Mouse (Mus musculus) embryo, embryonic 10.5 days (tissue): ENCODE data around the gene Arf5.
A peak's percentile ranks its signal among the peaks of the same experiment; 100 is the strongest.

Experiments used
- DNase-seq: peaks from one replicate; pipeline ENCODE4 v3.0.0-alpha.2; 2015; ENCODE audit warnings: low spot score

Arf5 gene

DNA sequence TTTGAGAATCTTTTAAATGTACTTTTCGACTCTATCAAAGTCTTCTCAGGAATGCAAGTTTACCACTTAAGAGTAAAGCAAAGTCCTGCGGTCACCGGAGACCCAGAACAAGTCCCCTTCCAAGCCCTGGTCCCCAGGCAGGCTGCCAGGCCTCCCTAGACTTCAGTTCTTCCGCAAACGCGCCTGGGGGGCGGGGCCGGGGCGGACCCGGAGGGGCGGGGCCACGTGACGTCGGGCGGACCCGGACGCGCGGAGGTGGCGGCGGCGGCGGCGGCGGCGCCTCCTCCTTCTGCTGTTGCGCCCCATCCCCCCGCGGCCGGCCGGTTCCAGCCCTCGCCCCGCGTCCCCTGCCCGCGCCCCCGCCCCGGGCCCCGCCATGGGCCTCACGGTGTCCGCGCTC lies at the start of gene Arf5:
Arf5 (plus strand) TSS at position 248 of the 400 bp plus-strand sequence.
- DNase-seq: peak; percentile 85

- DNase-seq: no peak
Observed at GRCm38 (mm10) chr6:28381983-28382382, 41.4 kb upstream of the Arf5 start.

DNA sequence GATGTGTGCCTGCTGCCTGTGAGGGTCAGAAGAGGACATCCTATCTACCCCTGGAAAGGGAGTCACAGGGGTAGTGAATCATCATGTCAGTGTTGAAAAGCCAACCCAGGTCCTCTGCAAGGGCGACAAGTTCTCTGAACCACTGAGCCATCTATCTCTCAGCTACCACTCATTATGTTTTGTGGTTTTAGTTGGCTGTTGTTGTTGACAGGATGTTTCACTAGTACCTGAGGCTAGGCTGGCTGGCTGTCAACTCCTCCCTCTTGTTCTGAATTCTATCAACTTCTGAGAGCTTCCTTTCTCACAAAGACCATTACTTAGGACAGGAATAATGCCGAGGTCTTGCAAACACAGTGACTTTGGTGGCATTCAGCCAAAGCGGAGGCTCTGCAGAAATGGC lies 38.2 kb upstream of the Arf5 start:
- no peak for DNase-seq

DNA sequence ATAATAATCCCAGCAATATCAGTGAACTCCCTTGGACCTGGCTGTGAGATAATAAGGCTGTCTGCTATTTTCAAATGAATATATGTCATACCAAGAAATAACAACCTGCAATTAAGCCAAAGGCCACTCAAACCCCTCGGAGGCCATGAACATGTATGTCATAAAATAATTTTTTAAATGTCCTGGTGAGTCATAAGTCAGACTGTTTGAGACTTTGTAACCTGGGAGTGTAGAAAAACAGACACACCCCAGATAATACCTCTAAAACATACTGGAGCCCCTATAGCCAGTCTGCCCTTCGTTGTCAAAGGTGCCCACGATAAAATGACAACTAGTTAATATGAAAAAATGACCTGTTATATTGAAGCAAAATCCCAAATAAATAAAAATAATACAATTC lies 34.3 kb upstream of the Arf5 start:
- no peak for DNase-seq

- DNase-seq: peak; percentile 53
Observed at GRCm38 (mm10) chr6:28396051-28396852, 27.1 kb upstream of the Arf5 start.

GRCm38 (mm10) chr6:28396853-28397457 lies 26.4 kb upstream of the Arf5 start:
- peak; percentile 74 for DNase-seq

GRCm38 (mm10) chr6:28397681-28398203 lies 25.6 kb upstream of the Arf5 start, which contains the start of gene Zfp800:
Gene Zfp800 (minus strand): TSS chr6:28398005.
- DNase-seq: peak; percentile 71

- no peak for DNase-seq
Observed at GRCm38 (mm10) chr6:28398726-28399125, 24.6 kb upstream of the Arf5 start.

DNA sequence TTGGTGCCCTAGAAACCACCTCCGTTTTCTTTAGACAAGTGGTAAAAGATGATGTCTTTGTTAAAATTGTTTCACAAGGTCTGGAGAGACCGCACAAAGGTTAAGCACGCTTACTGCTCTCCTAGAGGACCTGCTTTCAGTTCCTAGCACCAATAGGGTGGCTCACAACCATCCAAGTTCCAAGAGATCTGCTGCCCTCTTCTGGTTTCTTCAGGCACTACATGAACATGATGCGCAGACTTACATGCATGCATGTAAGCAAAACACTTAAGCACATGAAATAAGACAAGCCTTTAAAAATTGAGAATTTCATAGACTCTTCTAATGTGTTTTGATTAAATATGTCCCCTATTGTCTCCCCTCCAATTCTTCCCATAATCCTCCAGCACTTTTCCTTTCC lies 23.6 kb upstream of the Arf5 start:
- DNase-seq: no peak

GRCm38 (mm10) chr6:28410053-28410452 lies 13.3 kb upstream of the Arf5 start:
- DNase-seq: no peak

GRCm38 (mm10) chr6:28411236-28411635 lies 12.1 kb upstream of the Arf5 start:
- no peak for DNase-seq

GRCm38 (mm10) chr6:28416981-28417380 lies 6.4 kb upstream of the Arf5 start:
- DNase-seq: no peak

- no peak for DNase-seq
Observed at GRCm38 (mm10) chr6:28418449-28418848, 4.9 kb upstream of the Arf5 start.

- no peak for DNase-seq
Observed at GRCm38 (mm10) chr6:28419673-28420072, 3.7 kb upstream of the Arf5 start.

GRCm38 (mm10) chr6:28420361-28420760 lies 3.0 kb upstream of the Arf5 start:
- no peak for DNase-seq

GRCm38 (mm10) chr6:28420865-28421264 lies 2.5 kb upstream of the Arf5 start:
- DNase-seq: no peak

DNA sequence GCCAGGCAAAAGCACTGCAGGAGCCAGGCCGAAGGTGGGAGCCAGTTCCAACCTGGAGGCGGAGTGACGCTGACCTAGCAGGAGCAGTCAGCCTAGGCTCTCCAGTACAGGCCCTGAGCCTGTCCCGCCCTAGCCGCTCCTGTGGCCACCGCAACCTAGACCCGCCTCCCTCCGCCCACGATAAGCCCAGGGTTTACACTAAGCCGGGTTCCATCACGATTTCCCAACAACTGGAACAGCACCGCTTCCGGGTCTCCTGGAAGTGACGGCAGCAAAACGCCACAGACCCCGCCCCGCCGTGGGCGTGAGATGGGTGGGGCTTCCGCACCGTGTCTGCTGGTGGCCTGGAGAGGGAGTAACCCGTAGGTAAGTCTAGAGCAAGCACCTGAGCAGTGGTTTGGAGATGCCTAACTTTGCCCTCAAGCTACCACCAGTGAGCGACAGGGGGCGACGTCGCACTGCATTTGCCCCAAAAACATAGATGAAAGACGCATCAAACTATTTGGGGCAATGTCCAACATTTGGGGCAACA lies 1.8 kb upstream of the Arf5 start:
- DNase-seq: peak; percentile 93

- no peak for DNase-seq
Observed at GRCm38 (mm10) chr6:28422651-28423290, 589 bp upstream of the Arf5 start.

- DNase-seq: peak; percentile 62
Observed at GRCm38 (mm10) chr6:28423767-28424695, 671 bp downstream of the Arf5 start.

DNA sequence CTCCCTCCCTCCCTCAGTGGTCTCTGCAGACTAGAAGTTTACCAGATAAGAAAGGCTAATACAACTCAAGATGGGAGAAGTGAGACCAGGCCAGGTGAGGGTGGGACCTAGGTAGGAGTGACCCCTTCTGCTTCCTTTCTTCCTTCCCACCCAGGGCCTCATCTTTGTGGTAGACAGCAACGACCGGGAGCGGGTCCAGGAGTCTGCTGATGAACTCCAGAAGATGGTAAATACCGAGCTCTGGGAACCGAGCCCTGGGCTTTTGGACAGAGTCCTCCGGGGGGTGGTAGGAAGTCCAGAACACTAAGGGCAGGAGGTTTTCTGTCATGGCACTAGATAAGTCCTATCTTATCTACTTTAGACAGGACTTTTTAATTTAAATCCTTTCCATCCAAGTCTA lies 1.7 kb downstream of the Arf5 start:
- DNase-seq: no peak

- no peak for DNase-seq
Observed at GRCm38 (mm10) chr6:28427096-28427839, 3.9 kb downstream of the Arf5 start, which contains the start of gene Fscn3. Gene Fscn3 (plus strand): TSS chr6:28427789.
